Mouse (Mus musculus) hindbrain, embryonic 16.5 days (tissue): ENCODE data around the gene Slc22a8. TPM values are rescaled to one million over a fixed set of nuclear protein-coding genes. Genes with fewer than 3 reads are reported as not detected.

Experiments used
- ATAC-seq: fragments of 200-750 bp; cut with Nextera tagmentation; 2 replicates; pipeline ENCODE4 v1.8.0; 2017; ENCODE audit warnings: moderate TSS enrichment, moderate library complexity
- H3K27ac ChIP-seq: fragments of 300-500 bp; sonication (generic); 2 replicates; pipeline ENCODE4 v1.5.1; 2014; ENCODE audit warnings: low read depth, mild to moderate bottlenecking, control low read depth, low read length, moderate library complexity
- H3K27me3 ChIP-seq: fragments of 300-500 bp; sonication (generic); replicated peaks from 2 replicates; pipeline ENCODE4 v1.6.1; 2014; ENCODE audit warnings: low read length; ENCODE audit not compliant: control insufficient read depth, insufficient read depth
- H3K36me3 ChIP-seq: fragments of 300-500 bp; sonication (generic); 2 replicates; pipeline ENCODE4 v1.6.1; 2014; ENCODE audit warnings: mild to moderate bottlenecking, low read length, moderate library complexity, mixed read lengths; ENCODE audit not compliant: control insufficient read depth, insufficient read depth
- H3K4me1 ChIP-seq: fragments of 300-500 bp; sonication (generic); 2 replicates; pipeline ENCODE4 v1.6.1; 2014; ENCODE audit warnings: low read depth, low read length; ENCODE audit not compliant: control insufficient read depth, insufficient read depth
- H3K4me2 ChIP-seq: fragments of 300-500 bp; sonication (generic); 2 replicates; pipeline ENCODE4 v1.6.1; 2014; ENCODE audit warnings: mild to moderate bottlenecking, low read length, control low read depth, moderate library complexity
- H3K4me3 ChIP-seq: fragments of 300-500 bp; sonication (generic); 2 replicates; pipeline ENCODE4 v1.5.1; 2014; ENCODE audit warnings: mild to moderate bottlenecking, low read length, control low read depth, moderate library complexity
- H3K9ac ChIP-seq: fragments of 300-500 bp; sonication (generic); 2 replicates; pipeline ENCODE4 v1.6.1; 2014; ENCODE audit warnings: low read depth, mild to moderate bottlenecking, control low read depth, low read length, moderate library complexity
- H3K9me3 ChIP-seq: fragments of 300-500 bp; sonication (generic); 2 replicates; pipeline ENCODE4 v1.6.1; 2014; ENCODE audit warnings: mild to moderate bottlenecking, low read length, moderate library complexity; ENCODE audit not compliant: control insufficient read depth
- WGBS: fragments of 180-500 bp; shearing (Covaris S2); extraction: QIAGEN DNeasy Blood & Tissue Kit; methylation state at CpG from one replicate; pipeline ENCODE4 v1.1.7; 2014; 5-methylcytosine and 5-hydroxymethylcytosine counted together
- polyA plus RNA-seq: library from polyadenylated mRNA; unstranded; fragments of >200 nt; fragmentation: Nextera tagmentation; extraction: Ambion mirVana; gene quantifications from 2 replicates; pipeline ENCODE4 v1.2.1, GENCODE M21; 2015

Slc22a8 gene
- polyA plus RNA-seq, 1 experiment from 2014 or later: 15.9 TPM

DNA sequence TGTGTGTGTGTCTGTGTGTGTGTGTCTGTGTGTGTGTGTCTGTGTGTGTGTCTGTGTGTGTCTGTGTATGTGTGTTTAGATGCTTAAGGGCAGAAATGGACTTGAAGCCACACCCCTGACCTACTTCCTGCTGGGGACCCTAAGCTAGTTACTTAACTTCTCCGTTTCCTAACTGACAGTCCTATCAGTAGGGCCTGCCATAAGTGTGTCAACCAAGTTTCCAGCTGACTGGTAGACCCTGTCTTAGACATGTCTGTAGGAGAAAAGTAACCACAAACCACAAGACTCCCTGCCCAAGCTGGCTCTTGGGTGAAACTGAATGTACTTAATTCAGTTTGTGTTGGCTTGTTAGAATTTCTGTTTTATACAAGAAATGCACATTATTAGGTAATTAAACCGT lies 1.1 kb downstream of the Slc22a8 start:
- Histone ChIP-seq H3K4me1 (peaks cover 3% of the 10 kb centered on the region; the same call in 1 of the 2 replicates), H3K4me2 (no peak overlapping the region), H3K36me3 (no peaks in the 10 kb centered on the region), H3K4me3 (no peak overlapping the region), H3K27me3 (no peaks in the 10 kb centered on the region), H3K9ac (no peak overlapping the region), H3K27ac (no peak overlapping the region), H3K9me3 (no peaks in the 10 kb centered on the region)
- WGBS: 67% methylated on average over 2 of the region's 2 CpGs
- ATAC-seq: no peak

DNA sequence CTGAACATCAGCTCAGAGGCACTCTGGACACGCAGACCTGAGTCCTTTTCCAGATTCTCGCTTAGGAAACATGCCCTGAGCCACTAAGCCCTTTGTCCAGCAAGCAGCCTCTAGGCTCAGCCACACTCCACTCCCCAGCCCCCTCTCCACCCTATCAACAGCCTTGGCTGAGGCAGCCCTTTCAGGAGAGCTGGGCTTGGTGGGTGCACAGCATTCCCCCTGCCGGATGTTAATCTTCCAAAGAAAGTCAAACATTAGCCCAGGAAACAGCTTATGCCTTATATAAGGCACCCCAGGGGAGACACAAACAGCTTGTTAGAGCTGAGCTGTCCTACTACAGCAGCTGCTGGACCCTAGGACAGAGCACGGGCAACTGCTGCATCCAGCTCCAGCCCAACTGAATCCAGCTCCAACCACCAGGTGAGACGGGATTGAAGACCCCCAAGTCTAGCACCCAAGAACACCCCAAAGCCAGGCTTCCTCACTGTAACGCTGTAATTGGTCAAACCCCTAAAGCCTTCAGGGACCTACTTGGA lies 1.9 kb downstream of the Slc22a8 start:
- no peak for ATAC-seq
- H3K36me3 ChIP-seq: no peaks in the 10 kb centered on the region
- WGBS: 71% methylated on average over 6 of the region's 6 CpGs
- H3K9ac ChIP-seq: no peak overlapping the region
- H3K4me2 ChIP-seq: no peak overlapping the region
- H3K27ac ChIP-seq: no peak overlapping the region
- H3K4me1 ChIP-seq: peaks cover 3% of the 10 kb centered on the region; the same call in 1 of the 2 replicates
- no peaks in the 10 kb centered on the region for H3K27me3 ChIP-seq
- no peaks in the 10 kb centered on the region for H3K9me3 ChIP-seq
- H3K4me3 ChIP-seq: no peak overlapping the region

DNA sequence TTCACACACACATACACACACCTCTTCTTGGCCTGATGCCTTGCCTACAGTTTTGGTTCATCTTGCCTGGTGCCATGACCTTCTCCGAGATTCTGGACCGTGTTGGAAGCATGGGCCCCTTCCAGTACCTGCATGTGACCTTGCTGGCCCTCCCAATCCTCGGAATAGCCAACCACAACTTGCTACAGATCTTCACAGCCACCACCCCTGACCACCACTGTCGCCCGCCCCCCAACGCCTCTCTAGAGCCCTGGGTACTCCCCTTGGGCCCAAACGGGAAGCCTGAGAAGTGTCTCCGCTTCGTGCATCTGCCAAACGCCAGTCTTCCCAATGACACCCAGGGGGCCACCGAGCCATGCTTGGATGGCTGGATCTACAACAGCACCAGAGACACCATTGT lies 2.8 kb downstream of the Slc22a8 start:
- Histone ChIP-seq H3K9ac (no peak overlapping the region), H3K27me3 (no peaks in the 10 kb centered on the region), H3K4me1 (peaks cover 3% of the 10 kb centered on the region; the same call in 1 of the 2 replicates), H3K9me3 (no peaks in the 10 kb centered on the region), H3K36me3 (no peaks in the 10 kb centered on the region), H3K4me2 (no peak overlapping the region), H3K4me3 (no peak overlapping the region), H3K27ac (no peak overlapping the region)
- ATAC-seq: no peak
- 90% methylated on average over 11 of the region's 11 CpGs for WGBS

DNA sequence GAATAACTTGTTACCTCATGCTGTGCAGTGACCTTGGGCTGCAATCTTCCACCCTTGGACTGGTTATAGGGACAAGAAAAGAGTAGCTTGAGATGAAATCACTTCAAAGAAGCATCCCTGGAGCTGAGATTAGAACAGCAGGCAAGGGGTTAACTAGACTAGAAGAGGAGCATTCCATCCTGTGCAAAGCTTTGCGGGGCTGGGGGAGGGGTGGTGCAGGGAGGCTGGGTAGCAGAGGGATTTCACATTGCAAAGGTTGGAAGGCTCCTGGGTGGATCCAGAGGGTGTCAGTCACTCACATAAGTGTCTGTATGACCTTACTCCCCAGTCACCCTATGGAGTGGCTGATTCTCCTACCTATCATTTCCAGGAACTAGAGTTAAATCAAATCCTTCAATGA lies 3.5 kb downstream of the Slc22a8 start:
- no peak for ATAC-seq
- Histone ChIP-seq H3K27ac (no peak overlapping the region), H3K36me3 (no peaks in the 10 kb centered on the region), H3K9me3 (no peaks in the 10 kb centered on the region), H3K27me3 (no peaks in the 10 kb centered on the region), H3K4me2 (no peak overlapping the region), H3K9ac (no peak overlapping the region), H3K4me1 (peaks cover 3% of the 10 kb centered on the region; the same call in 1 of the 2 replicates), H3K4me3 (no peak overlapping the region)
- 0% methylated on average over 1 of the region's 1 CpGs for WGBS

DNA sequence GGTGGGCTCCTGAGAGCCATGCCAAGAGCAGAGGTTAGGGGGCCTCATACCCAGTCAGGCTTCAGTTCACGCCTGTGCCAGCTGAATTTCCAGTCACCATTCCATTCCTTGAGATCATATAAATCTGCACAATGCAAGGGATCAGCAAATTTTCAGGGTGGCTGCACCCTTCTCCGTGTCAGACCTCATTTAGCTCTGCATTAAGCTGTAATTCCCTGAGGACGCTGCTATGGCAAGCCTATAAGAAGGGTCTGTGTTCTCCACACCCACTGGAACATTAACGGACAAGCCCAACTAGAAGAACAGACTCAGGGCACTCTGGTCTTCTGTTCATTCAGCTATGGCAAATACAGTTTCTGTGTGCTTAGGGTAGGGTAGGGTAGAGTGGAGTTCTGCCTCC lies 6.2 kb downstream of the Slc22a8 start:
- no peaks in the 10 kb centered on the region for H3K36me3 ChIP-seq
- no peak overlapping the region for H3K27ac ChIP-seq
- no peak overlapping the region for H3K4me2 ChIP-seq
- H3K4me1 ChIP-seq: no peaks in the 10 kb centered on the region
- H3K9me3 ChIP-seq: no peaks in the 10 kb centered on the region
- 53% methylated on average over 4 of the region's 4 CpGs for WGBS
- no peak overlapping the region for H3K9ac ChIP-seq
- H3K4me3 ChIP-seq: no peak overlapping the region
- ATAC-seq: no peak
- H3K27me3 ChIP-seq: no peaks in the 10 kb centered on the region

DNA sequence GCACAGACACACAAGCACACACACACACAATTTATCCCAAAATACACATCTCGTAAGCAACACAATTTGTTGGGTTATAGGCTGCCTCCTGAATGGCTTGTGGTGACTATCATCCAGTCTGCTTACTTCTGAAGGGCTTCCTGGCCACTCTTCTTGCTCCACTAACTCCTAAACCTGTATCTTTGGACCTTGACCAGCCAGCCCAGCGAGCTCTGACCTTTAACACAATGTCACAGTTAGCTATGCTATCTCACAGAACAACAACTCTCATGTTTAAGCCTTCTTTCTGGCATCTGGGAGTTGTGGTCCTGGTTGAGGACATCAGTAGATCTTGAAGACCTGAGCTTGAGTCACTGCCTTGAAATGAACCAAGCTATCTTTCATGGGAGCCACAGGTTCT lies 8.2 kb downstream of the Slc22a8 start:
- no peaks in the 10 kb centered on the region for H3K36me3 ChIP-seq
- no peak overlapping the region for H3K4me3 ChIP-seq
- H3K27ac ChIP-seq: no peak overlapping the region
- H3K4me2 ChIP-seq: no peak overlapping the region
- no peak for ATAC-seq
- H3K4me1 ChIP-seq: no peaks in the 10 kb centered on the region
- H3K9me3 ChIP-seq: no peaks in the 10 kb centered on the region
- no peaks in the 10 kb centered on the region for H3K27me3 ChIP-seq
- 76% methylated on average over 2 of the region's 2 CpGs for WGBS
- H3K9ac ChIP-seq: no peak overlapping the region

DNA sequence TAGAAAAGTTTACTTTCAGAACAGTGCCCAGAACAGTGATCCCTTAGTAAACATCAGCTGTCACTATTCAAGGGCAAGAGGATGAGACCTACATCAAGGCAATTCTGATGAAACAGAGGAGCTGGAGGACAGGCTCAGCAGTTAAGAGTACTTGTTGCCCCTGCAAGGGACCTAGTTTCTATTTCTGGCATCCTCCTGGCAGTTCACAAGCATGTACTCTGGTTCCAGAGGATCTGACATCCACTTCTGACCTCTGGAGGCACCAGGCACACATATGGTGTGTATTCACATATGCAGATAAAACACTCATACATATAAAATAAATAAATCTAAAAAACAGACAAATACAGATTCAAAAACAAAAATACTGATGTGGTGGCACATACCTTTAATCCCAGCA lies 10.9 kb downstream of the Slc22a8 start:
- no peak overlapping the region for H3K4me2 ChIP-seq
- H3K27me3 ChIP-seq: no peaks in the 10 kb centered on the region
- no peak overlapping the region for H3K27ac ChIP-seq
- no peak overlapping the region for H3K4me3 ChIP-seq
- no peaks in the 10 kb centered on the region for H3K9me3 ChIP-seq
- no peak overlapping the region for H3K9ac ChIP-seq
- H3K36me3 ChIP-seq: no peaks in the 10 kb centered on the region
- H3K4me1 ChIP-seq: no peaks in the 10 kb centered on the region
- ATAC-seq: no peak

DNA sequence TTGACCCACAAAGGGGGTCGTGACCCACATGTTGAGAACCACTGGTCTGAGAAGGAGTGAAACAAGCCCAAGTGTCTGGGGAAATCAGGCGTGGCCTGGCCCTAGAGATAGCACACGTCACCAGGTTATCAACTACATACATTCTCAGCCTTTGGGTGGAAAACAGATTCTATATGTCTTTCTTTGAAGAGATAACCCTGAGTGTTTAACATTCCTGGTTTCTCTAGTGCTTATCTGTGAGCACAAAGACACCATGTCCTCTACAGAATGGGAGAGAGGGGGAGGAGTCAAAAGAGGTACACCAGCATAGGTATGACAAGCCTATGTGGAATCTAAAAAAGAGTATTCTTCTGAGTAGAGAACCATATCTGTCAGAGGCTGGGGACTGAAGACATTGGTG lies 11.9 kb downstream of the Slc22a8 start:
- Histone ChIP-seq H3K27me3 (no peaks in the 10 kb centered on the region), H3K36me3 (no peaks in the 10 kb centered on the region), H3K9ac (no peak overlapping the region), H3K27ac (no peak overlapping the region), H3K4me2 (no peak overlapping the region), H3K4me3 (no peak overlapping the region), H3K4me1 (no peaks in the 10 kb centered on the region), H3K9me3 (no peaks in the 10 kb centered on the region)
- ATAC-seq: no peak
- WGBS: 82% methylated on average over 3 of the region's 3 CpGs

DNA sequence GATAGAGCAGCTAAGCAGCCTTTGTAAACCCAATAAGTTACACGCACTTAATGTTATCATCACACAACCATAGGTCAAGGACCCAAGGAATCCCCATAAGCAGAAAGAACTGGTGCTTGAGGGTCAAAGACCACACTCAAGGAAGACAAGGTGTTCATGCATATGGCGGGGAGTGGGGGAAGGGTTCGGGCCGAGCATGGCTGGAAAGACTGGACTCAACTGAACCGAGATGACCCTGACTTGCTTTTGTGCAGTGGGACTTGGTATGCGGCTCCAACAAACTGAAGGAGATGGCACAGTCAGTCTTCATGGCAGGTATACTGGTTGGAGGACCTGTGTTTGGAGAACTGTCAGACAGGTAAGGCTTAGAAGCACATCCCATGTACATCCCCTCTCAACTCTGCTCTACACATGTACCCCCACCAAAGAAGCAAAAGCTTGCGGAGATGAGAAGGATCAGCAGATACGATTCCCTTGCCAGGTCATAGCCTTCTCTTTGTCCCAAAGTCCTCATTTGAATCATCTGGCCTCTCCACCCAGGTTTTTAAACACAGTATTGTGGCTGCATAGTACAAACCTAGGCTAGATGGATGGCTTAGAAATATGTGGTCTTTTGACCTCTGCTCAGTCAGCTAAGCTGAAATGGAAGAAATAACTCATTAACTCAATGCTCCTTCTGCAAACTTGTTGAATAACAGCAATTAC lies 13.6 kb downstream of the Slc22a8 start:
- Histone ChIP-seq H3K4me2 (no peak overlapping the region), H3K9ac (no peak overlapping the region), H3K9me3 (no peaks in the 10 kb centered on the region), H3K4me3 (no peak overlapping the region), H3K36me3 (no peaks in the 10 kb centered on the region), H3K27me3 (no peaks in the 10 kb centered on the region), H3K27ac (no peak overlapping the region), H3K4me1 (no peaks in the 10 kb centered on the region)
- 92% methylated on average over 8 of the region's 8 CpGs for WGBS
- no peak for ATAC-seq
